Comparison of ENCODE assay signal across 8 mouse cellular contexts in genomic region chr6:90462841-90463227, GRCm38 (mm10). TPM values are rescaled to one million over a fixed set of nuclear protein-coding genes. Genes with fewer than 3 reads are reported as not detected.
DNase-seq lines count a peak whose midpoint lies in the region; ATAC-seq lines count a peak whose summit lies in the region.

No protein-coding gene starts in this region.

- H3K4me2 ChIP-seq in heart, embryonic 16.5 days (ENCODE audit: low read depth, low read length): peak overlapping the region; percentile 92
- peak overlapping the region; percentile 91 for H3K4me2 ChIP-seq in liver, embryonic 11.5 days

- peak overlapping the region; percentile 88 for H3K9ac ChIP-seq in heart, embryonic 16.5 days (ENCODE audit: low read length)
- H3K9ac ChIP-seq in liver, embryonic 11.5 days (ENCODE audit: low read depth, low read length): peak overlapping the region; percentile 55

- peak overlapping the region; percentile 92 for H3K4me3 ChIP-seq in megakaryocyte, embryonic 14.5 days (replicated peaks)
- H3K4me3 ChIP-seq in heart, embryonic 16.5 days (ENCODE audit: low read length): peak overlapping the region; percentile 82
- peak overlapping the region; percentile 64 for H3K4me3 ChIP-seq in liver, embryonic 11.5 days (ENCODE audit: low read depth, low read length)

- peak overlapping the region; percentile 96 for H3K27ac ChIP-seq in heart, embryonic 16.5 days (ENCODE audit: low read length)
- peak overlapping the region; percentile 74 for H3K27ac ChIP-seq in liver, embryonic 11.5 days (ENCODE audit: low read depth, low read length)

- peaks cover 26% of the 10 kb centered on the region for H3K4me1 ChIP-seq in megakaryocyte, embryonic 14.5 days
- peaks cover 26% of the 10 kb centered on the region for H3K4me1 ChIP-seq in heart, embryonic 16.5 days (ENCODE audit: control insufficient read depth, insufficient read depth, low read length)
- peaks cover 7% of the 10 kb centered on the region for H3K4me1 ChIP-seq in liver, embryonic 11.5 days (replicated peaks; ENCODE audit: control insufficient read depth, insufficient read depth, low read length)

- WGBS in heart, embryonic 16.5 days: under 1% methylated on average over 38 of the region's 38 CpGs
- 2% methylated on average over 38 of the region's 38 CpGs for WGBS in liver, embryonic 11.5 days

- no peaks in the 10 kb centered on the region for H3K36me3 ChIP-seq in megakaryocyte, embryonic 14.5 days (replicated peaks; ENCODE audit: low read length)
- H3K36me3 ChIP-seq in heart, embryonic 16.5 days (ENCODE audit: control insufficient read depth, insufficient read depth): peaks cover 11% of the 10 kb centered on the region; the same call in 1 of the 2 replicates
- H3K36me3 ChIP-seq in liver, embryonic 11.5 days (ENCODE audit: control insufficient read depth, insufficient read depth, low read length): no peaks in the 10 kb centered on the region

- ATAC-seq in megakaryocyte, adult 5-6 weeks (ENCODE audit: poor library complexity, severe bottlenecking): no peak
- ATAC-seq in heart, embryonic 16.5 days (replicated peaks; ENCODE audit: extremely low read depth, insufficient read depth, low FRiP score): peak; percentile 29
- ATAC-seq in liver, embryonic 11.5 days (replicated peaks; ENCODE audit: low FRiP score): 0 out of 2 replicates have a peak, but pooled peaks have one; percentile 3

- H3K27me3 ChIP-seq in megakaryocyte, embryonic 14.5 days (replicated peaks): peaks cover 97% of the 10 kb centered on the region
- peaks cover 15% of the 10 kb centered on the region; the same call in 1 of the 2 replicates for H3K27me3 ChIP-seq in heart, embryonic 16.5 days (ENCODE audit: control insufficient read depth, insufficient read depth, low read length)
- H3K27me3 ChIP-seq in liver, embryonic 11.5 days (replicated peaks; ENCODE audit: control insufficient read depth, insufficient read depth, low read length): peaks cover 46% of the 10 kb centered on the region

- no peaks in the 10 kb centered on the region for H3K9me3 ChIP-seq in megakaryocyte, embryonic 14.5 days
- no peaks in the 10 kb centered on the region for H3K9me3 ChIP-seq in heart, embryonic 16.5 days (replicated peaks; ENCODE audit: control insufficient read depth, low read length)
- no peaks in the 10 kb centered on the region for H3K9me3 ChIP-seq in liver, embryonic 11.5 days (ENCODE audit: control insufficient read depth, low read length)

- DNase-seq in adrenal gland, adult 2 months: peak; percentile 57
- no peak for DNase-seq in adrenal gland, postnatal 4 days (ENCODE audit: low spot score in 2 of 2)
- peak; percentile 40 for DNase-seq in liver, embryonic 11.5 days (ENCODE audit: low spot score)
- DNase-seq in retina, embryonic 14.5 days (ENCODE audit: low spot score): peak; percentile 31
- no peak for DNase-seq in MN1 (ENCODE audit: low spot score)

RNA-seq across cellular contexts. Expression of gene Klf15, which starts 0.5 kb away (rescaled TPM):
- 10 to 100 TPM; 32.6 to 43.7 TPM for total RNA-seq in adrenal gland, adult 2 months (2021)
- 73.8 and 79.8 TPM in 2 replicates for polyA plus RNA-seq in adrenal gland, adult 2 months (2012; rRNA removed)
- 10 to 100 TPM; 14.3 to 15.0 TPM for total RNA-seq in adrenal gland, postnatal 4 days (2021)
- 0.12 and 3.0 TPM in 2 replicates for polyA plus RNA-seq in megakaryocyte, embryonic 14.5 days (2012; ENCODE audit: insufficient read depth, low replicate concordance)
- not detected in 2 replicates for total RNA-seq in megakaryocyte, adult 5-6 weeks (2015)
- not detected in 2 replicates for total RNA-seq in megakaryocyte, adult 5-6 weeks (2017)
- polyA plus RNA-seq in heart, embryonic 16.5 days (2015; fragmentation: Nextera tagmentation; extraction: Ambion mirVana): 28.2 and 28.7 TPM in 2 replicates
- polyA plus RNA-seq in liver, embryonic 11.5 days (2014; fragmentation: Nextera tagmentation; extraction: Ambion mirVana): 10.6 and 12.3 TPM in 2 replicates

RNA-seq across cellular contexts. Expression of gene Aldh1l1, which starts 23.4 kb away (rescaled TPM):
- total RNA-seq in adrenal gland, adult 2 months (2021): 100 to 1,000 TPM; 136 to 202 TPM
- 83.4 and 111 TPM in 2 replicates for polyA plus RNA-seq in adrenal gland, adult 2 months (2012; rRNA removed)
- total RNA-seq in adrenal gland, postnatal 4 days (2021): 10 to 100 TPM; 70.6 to 81.5 TPM
- 7.3 and 7.4 TPM in 2 replicates for polyA plus RNA-seq in megakaryocyte, embryonic 14.5 days (2012; ENCODE audit: insufficient read depth, low replicate concordance)
- 0.31 and 0.68 TPM in 2 replicates for total RNA-seq in megakaryocyte, adult 5-6 weeks (2015)
- 0.45 and 0.55 TPM in 2 replicates for total RNA-seq in megakaryocyte, adult 5-6 weeks (2017)
- polyA plus RNA-seq in heart, embryonic 16.5 days (2015; fragmentation: Nextera tagmentation; extraction: Ambion mirVana): 4.6 and 6.5 TPM in 2 replicates
- polyA plus RNA-seq in liver, embryonic 11.5 days (2014; fragmentation: Nextera tagmentation; extraction: Ambion mirVana): 6.5 and 6.6 TPM in 2 replicates

RNA-seq across cellular contexts. Expression of gene Cfap100, which starts 34.2 kb away (rescaled TPM):
- 1 to 10 TPM in 1 of 2 experiments, under 1 TPM in 1; 0.76 to 1.4 TPM for total RNA-seq in adrenal gland, adult 2 months (2021)
- 0.03 and 0.33 TPM in 2 replicates for polyA plus RNA-seq in adrenal gland, adult 2 months (2012; rRNA removed)
- under 1 TPM; 0.14 to 0.76 TPM for total RNA-seq in adrenal gland, postnatal 4 days (2021)
- polyA plus RNA-seq in megakaryocyte, embryonic 14.5 days (2012; ENCODE audit: insufficient read depth, low replicate concordance): 0.20 TPM in 1 of 2 replicates, not detected in the other
- not detected in 2 replicates for total RNA-seq in megakaryocyte, adult 5-6 weeks (2015)
- not detected in 2 replicates for total RNA-seq in megakaryocyte, adult 5-6 weeks (2017)
- 0.50 and 0.62 TPM in 2 replicates for polyA plus RNA-seq in heart, embryonic 16.5 days (2015; fragmentation: Nextera tagmentation; extraction: Ambion mirVana)
- polyA plus RNA-seq in liver, embryonic 11.5 days (2014; fragmentation: Nextera tagmentation; extraction: Ambion mirVana): 0.18 TPM in 2 replicates

Comparison
In these comparisons a context has a peak if more than half of its experiments do, and no peak if none do; other contexts are left out.
1. DNase-seq: peak in adrenal gland, adult 2 months (single experiment), liver, embryonic 11.5 days (single experiment) and retina, embryonic 14.5 days (single experiment); none in adrenal gland, postnatal 4 days (0 of 2) and MN1 (single experiment).
2. Peak in every context shown above with its lines, with median percentiles within 50 percentile points of each other: H3K4me3 ChIP-seq.